Mouse (Mus musculus) ES-E14 (cell line): ENCODE data around the gene Gm10964.

Source experiments
- CHD2 ChIP-seq: IDR thresholded peaks from 2 replicates; pipeline ENCODE4 v1.6.1; 2014; ENCODE audit warnings: mild to moderate bottlenecking, low read depth, low read length, inconsistent platforms
- MAFK ChIP-seq: IDR thresholded peaks from 2 replicates; pipeline ENCODE4 v1.6.1; 2014; ENCODE audit warnings: mild to moderate bottlenecking, low read depth, low read length, inconsistent platforms; ENCODE audit not compliant: insufficient read depth
- ZC3H11A ChIP-seq: IDR thresholded peaks from 2 replicates; pipeline ENCODE4 v1.6.1; 2012; ENCODE audit warnings: low read depth, mild to moderate bottlenecking, inconsistent platforms, low read length, borderline replicate concordance
- ZNF384 ChIP-seq: IDR thresholded peaks from 2 replicates; pipeline ENCODE4 v1.6.1; 2012; ENCODE audit warnings: low read depth, low read length, inconsistent platforms

GRCm38 (mm10) chr3:103751558-103751957, 12.4 kb downstream of the Gm10964 start:
- TF ChIP-seq CHD2: no peak
- no peak for TF ChIP-seq ZC3H11A
- no peak for TF ChIP-seq MAFK
- no peak for TF ChIP-seq ZNF384
